Mouse (Mus musculus) retina, postnatal 1 day (tissue): ENCODE measurements around the gene Hist2h2be.
"Not testable (repeated sequence)": the region's sequence is repeated elsewhere in the genome, so short reads cannot be mapped to it uniquely, and the experiment has no call there.

Experiments
- DNase-seq: peaks from one replicate; pipeline ENCODE4 v3.0.0-alpha.2; 2012

Gene Hist2h2be

DNA sequence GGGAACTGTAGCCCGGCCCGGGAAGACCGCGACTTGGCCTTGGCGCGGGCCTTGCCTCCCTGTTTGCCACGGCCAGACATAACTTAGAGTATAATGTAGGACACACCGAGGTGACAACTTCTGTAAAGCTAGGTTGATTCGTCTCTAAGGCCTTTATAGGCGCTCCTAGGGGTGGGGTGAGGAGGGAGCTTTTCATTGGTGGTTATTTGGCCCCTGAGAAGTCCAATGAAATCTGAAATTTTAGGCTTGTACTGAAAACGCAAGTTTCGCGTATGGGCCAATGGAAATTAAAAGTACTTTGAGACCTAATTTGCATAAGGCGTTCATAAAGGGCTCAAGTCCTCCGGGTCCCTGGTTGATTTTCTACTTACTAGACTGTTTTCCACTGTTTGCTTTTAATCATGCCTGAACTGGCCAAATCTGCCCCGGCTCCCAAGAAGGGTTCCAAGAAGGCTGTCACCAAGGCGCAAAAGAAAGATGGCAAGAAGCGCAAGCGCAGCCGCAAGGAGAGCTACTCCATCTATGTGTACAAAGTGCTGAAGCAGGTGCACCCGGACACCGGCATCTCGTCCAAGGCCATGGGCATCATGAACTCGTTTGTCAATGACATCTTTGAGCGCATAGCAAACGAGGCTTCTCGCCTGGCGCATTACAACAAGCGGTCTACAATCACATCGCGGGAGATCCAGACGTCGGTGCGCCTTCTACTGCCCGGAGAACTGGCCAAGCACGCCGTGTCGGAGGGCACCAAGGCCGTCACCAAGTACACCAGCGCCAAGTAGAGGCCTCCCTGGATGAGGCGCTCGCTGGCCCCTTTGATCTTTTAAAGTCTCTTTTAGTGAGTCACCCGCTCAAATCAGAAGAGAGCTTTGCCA lies at the start of gene Hist2h2be, which contains the start of gene Hist2h2ac:
Gene Hist2h2be (plus strand): TSS at position 355 of the 875 bp plus-strand sequence.
Gene Hist2h2ac (minus strand): TSS at position 116 of the 875 bp plus-strand sequence.
- DNase-seq, result peak; percentile 95

DNA sequence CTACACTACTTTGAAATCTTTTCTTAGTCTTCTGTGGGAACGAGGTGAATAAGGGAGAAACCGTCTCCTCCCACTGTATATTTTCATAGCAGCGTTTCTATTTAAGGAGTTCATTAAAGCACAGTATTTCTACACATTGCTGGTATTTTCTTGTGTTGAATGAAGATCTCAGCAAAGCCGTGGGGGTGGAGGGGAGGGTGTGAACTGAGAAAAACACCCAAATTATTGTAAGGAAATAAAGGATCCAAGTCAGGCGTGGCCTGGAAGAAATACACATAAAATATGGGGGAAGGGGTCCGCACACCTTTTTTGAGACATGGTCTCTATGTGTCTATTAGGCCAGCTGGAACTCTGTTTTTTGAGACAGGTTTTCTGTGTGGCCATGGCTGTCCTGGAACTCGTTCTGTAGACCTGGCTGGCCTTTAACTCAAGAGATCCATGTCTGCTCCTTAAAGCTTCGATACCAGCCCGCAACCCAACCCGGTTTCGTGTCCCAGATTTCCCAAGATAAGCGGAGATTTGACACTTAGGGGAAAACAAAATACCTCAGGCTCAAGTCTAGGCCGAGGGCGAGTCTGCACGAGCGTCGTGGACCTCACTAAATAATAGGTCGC lies 49.2 kb upstream of the Hist2h2be start:
- no peak for DNase-seq

DNA sequence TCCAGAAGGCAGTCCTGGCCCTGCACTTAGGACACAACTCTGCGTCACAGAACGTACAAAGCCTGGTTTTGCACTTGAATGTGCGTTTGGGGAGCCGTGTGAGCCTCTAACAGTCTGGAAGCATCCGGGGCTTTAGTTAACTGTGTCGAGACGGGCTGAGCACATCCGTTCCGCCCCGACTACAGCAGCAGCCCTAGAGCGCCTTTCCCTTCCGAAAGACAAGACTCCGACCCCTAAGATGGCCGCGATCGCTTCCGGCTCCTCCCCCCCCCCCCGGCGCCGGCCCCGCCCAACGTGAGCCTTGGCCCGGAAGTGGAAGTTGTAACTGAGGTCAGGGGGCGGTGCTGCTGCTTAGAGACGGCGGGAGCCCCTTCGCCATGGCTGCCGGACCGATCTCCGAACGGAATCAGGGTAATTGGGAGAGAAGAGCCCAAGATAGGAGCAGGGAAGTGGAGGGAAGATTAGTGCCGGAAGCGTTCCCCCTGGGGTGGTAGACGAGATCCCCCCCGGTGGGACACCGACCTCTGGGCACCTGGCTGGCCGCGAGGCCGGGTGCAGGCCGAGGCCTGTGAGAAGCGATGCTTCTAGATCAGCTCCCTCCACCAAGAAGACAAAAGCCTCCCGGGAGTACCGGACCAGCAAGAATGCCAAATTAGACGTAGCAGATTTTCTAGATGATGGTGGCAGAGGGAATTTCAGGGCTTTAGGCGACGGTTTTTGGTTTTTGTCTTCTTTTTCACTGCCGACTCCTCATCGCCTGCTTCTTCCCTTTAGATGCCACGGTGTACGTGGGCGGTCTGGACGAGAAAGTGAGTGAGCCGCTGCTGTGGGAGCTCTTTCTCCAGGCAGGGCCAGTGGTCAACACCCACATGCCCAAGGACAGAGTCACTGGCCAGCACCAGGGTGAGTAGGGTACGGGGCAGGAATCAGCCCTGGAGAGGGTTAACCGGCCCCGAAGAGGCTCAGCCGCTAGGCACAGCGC lies 48.4 kb upstream of the Hist2h2be start, which contains the start of gene Sf3b4:
Gene Sf3b4 (plus strand): TSS at position 136 of the 982 bp plus-strand sequence.
- DNase-seq, result peak; percentile 97

DNA sequence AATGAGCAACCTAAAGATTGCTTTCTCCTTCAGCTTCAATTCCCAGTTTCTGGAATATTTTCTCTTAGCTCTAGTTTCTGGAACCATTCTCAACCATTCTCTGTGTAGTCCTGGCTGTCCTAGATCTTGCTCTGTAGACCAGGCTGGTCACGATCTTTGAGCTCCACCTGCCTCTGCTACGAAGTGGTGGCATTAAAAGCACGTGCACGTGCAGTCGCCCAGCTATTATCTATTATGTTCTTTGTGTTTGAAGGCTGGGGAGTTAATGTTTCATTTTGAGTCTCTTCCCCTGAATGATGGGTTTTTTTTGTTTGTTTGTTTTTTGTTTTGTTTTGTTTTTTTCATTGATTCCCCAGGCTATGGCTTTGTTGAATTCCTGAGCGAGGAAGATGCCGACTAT lies 47.7 kb upstream of the Hist2h2be start:
- no peak for DNase-seq

DNA sequence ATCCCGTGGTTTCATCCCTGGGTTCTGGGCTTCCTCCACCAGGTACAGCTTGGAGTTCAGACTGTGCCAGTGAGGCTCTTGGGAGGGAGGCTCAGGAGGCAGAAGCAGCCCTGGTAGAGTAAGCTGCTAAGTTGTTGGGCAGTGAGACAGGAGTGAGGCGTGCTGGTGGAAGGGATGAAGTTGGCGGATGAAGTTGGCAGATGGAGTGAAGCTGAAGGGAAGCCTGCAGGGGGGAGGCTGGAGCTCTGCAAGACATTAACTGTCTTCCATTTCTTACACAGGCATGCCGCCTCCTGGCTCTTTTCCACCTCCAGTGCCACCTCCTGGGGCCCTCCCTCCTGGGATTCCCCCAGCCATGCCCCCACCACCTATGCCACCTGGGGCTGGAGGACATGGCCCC lies 46.9 kb upstream of the Hist2h2be start:
- not testable (repeated sequence) for DNase-seq

DNA sequence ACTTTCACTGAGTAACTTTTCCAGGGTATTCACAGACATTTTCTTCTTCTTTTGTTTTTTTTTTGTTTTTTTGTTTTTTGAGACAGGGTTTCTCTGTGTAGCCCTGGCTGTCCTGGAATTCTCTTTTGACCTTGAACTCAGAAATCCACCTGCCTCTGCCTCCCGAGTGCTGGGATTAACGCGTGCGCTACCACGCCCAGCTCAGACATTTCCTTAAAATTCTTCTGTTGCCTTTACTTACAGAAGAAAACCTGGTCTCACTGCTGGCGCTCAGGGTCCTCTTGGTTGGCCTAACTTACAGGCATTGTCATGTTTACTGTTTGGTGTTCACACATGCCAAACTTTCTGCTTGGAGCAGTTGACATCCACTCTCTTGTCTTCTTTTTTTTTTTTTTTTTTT lies 45.7 kb upstream of the Hist2h2be start:
- DNase-seq, result no peak

DNA sequence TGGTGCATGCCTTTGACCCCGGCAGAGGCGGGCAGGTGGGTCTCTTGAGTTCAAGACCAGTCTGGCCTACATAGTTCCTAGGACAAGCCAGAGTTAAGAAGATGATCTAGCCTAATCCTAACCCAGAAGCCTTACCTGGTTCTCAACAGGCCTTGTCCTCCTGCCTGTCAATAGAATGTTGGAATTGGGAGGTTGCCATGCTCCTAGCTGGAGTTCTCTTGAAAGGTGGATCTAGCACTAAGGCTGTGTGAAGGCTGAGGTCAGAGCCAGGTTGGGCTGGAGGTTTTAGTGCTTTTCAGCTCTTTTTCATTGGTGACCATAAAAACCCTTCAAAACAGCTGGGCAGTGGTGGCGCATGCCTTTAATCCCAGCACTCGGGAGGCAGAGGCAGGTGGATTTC lies 42.5 kb upstream of the Hist2h2be start:
- no peak for DNase-seq

DNA sequence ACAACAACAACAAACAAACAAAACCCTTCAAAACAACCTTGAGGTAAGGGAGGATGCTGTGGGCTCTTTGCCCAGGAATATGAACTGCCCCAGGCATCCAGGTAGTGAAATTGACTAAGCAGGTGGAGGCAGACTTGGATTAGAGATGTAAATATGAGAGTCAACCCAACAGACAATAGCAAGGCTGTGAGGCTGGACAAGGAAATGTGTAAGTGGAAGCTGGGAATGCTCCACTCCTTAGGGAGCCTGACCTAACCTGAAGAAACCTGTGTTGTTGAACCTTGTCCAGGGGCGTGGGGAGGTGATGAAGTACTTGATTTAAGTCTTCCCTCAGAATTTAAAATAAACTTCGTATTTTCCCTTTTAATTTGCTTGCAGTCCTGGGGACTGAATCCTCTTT lies 42.0 kb upstream of the Hist2h2be start:
- no peak for DNase-seq

DNA sequence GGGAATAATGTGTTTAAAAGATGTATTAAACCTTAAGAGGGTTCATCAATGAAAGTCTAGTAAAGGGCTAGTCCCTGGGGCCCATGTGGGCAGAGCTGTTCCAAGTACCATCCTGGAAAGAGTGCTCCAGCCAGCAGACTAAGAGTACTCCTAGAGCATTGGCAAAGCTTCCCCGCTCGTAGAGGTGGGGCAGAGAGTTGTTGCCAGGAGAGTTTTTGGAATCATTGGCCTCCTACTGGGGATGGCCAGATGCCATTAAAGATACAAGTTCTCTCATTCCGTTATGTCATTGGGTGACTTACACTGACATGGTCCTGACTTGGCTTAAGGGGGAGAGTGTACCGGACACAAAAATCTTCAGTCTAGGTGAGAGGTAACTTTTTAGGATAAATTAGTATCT lies 41.4 kb upstream of the Hist2h2be start:
- no peak for DNase-seq

DNA sequence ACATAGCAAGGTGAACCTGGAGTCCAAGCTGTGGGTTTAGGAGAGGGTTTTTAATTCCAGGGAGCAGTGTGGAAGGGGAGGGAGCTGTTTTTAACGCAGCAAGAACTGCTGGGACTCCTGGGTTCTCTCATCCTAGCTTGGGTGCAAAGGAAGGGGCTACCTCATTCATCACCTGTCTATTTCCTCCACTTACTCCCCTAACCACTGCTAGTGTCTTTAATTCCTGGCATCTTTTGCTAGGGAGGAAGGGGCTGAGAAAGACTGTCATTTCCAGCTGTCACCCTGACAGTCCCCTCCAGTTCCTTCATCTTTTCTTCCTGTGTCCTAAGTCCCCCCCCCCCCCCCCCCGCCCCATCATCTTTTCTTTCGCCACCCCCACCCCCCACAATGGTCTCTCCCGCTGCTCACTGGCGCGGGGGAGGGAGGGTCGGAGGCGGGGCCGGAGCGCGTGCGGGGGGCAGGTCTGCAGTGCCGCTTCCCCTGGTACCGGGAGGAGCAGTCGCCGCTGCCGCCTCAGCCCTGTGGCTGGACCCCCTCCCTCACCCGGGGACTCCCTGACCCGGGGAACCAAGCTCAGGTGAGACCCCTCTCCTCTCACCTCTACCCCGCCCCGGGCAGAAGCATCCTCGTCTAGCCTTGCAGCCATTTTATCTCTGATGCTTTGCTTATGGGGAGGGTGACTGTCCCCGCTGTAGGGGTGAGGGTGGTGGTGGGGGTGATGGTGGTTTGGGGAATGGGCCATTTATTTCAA lies 40.0 kb upstream of the Hist2h2be start, which contains the start of gene Sv2a:
Gene Sv2a (plus strand): TSS at position 425 of the 751 bp plus-strand sequence.
- peak; percentile 76 for DNase-seq

DNA sequence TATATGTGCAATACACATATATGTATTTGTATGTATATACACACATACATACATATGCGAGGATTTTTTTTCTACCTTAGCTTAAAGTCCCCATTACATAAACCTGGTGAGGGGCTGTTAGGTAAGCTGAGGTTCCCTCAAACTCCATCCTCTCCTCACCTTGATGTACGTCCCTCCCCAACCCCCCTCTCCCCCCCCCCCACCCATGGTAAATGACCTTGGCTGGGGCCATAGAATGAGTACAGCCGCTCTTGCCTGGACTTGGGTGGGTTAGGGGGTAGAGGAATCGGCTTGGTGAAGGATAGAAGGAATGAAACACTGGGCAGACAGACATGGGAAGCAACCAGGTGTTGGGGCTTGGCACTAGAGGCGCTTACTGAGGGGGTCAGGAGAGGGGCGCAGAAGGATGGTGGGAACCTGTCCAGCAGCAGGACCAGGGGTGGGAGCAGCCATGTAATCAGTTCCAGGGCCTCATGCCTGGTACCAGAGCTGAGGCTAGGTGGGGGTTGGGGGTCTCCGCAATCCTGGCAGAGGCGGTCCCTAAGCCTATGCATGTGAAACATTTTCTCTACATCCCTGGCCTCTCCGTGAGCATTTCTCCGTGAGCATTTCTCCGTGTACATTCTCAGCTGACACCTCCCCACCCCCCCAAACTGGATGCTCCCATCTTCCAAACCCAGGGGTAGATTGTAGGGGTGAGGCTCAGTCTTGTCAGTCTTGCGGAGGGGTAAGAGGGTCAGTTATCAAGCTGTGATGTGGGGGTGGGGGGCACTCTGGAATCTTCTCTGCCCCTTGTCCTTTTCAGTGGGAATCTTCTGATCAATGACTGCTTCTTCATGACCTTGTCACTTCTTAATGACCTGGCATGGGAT lies 39.2 kb upstream of the Hist2h2be start:
- DNase-seq, result peak; percentile 55

DNA sequence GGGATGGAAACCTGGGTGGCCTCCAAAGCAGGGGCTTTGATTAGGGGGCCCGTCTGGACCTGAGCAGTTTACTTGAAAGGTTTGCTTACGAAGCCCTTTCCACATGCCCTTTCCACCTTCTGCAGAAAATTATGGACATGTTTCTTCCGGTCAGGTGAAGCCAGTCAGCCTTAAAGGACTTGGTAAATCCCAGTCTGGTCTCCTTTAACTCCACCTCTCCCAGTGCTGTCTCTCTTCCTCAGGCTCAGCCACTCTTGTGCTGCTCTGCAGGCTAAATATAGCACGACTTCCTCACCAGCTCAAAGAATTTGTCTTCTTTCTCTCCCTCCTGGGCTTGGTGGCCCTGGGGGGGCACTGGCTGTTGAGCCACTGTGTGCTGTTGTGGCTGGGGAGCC lies 38.5 kb upstream of the Hist2h2be start:
- DNase-seq, result peak; percentile 45

DNA sequence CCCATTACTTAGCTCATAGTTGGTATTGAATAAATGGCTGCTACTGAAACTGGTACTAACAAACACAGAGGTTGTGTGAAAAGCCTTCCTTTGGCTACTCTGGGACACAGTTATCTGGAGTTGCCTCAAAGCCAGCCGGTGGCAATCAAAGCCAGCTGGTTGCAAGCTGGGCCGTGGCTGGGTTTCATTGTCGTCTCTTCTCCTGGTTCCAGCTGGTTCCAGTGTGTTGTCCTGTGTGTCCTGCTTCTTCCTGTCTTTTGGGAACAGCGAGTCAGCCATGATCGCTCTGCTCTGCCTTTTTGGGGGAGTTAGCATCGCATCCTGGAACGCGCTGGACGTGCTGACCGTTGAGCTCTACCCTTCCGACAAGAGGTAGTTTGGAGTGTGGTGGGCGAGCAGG lies 27.9 kb upstream of the Hist2h2be start:
- DNase-seq, result no peak

DNA sequence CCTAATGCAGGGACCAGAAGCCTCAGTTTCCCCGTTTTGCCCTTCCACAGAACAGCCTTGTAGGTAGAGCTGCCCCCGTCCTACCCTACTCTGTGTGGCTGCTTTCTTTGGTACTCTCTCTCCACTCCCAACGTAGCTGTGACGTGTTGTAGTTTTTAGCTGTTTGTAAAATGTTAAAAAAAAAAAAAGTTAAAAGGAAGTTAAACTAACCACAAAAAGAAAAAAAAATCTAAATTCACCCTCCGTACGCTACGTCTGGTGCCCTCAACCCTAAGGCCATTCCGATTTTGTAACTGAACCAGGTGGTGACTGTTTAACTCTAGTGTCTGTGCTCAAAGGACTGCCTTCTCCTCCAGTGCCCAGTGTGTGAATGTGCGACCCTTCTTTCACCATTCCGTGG lies 26.0 kb upstream of the Hist2h2be start:
- no peak for DNase-seq

DNA sequence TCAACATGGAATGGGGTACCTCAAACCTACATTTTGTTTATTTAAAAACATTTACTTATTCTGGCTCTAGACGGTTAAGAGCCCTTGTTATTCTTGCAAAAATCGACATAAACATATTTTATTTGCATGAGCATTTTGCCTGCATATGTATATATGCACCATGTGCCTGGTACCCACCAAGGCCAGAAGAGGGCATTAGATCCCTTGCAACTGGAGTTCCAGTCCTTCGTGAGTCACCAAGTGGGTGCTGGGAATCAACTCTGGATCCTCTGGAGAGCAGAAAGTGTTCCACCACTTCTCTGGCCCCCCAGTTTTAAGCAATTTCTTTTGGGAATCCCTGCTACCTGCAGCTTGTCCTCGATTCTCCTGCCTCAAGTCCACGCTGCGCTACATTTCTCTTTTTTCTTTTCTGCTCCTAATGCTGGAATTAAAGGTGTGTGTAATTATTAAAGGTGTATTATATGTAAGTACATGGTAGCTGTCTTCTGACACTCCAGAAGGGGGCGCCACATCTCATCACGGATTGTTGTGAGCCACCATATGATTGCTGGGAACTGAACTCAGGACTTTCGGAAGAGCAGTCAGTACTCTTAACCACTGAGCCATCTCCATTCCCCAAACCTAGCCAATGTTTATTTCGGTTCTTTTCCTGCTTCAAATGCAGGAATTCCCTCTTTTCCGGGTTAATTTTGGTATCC lies 25.2 kb upstream of the Hist2h2be start:
- no peak for DNase-seq

DNA sequence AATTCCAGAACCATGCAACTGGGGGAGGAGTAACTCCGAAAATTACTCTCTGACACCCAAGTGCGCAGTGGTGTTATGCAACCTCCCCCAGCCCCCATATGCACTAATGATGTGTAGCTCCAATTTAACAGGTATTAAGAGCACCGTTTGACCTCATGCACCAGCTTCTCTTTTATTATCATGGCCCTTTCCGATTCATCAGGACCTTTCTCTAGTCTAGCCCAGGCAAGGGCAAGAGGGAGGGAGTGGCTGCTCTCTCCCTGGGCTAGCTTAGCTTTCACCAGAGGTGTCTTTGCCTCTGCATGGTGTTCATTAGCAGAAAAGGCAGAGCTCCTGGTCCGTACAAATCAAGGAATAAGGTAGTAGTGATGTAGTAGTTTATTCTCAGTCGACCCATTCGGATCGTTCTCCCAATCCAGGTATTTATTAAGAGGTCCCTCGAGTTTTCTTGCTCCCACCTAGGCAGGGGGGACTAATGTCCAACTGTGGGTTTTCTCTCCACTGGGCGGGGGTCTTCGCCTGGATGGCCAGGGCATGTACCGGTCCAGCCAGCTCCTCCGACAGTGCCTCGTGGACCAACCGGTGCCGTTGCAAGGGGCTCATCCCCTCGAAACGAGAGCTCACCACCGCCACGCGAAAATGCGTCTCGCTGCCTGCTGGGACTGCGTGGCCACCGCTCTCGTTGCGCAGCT lies 24.3 kb upstream of the Hist2h2be start:
- DNase-seq, result no peak

DNA sequence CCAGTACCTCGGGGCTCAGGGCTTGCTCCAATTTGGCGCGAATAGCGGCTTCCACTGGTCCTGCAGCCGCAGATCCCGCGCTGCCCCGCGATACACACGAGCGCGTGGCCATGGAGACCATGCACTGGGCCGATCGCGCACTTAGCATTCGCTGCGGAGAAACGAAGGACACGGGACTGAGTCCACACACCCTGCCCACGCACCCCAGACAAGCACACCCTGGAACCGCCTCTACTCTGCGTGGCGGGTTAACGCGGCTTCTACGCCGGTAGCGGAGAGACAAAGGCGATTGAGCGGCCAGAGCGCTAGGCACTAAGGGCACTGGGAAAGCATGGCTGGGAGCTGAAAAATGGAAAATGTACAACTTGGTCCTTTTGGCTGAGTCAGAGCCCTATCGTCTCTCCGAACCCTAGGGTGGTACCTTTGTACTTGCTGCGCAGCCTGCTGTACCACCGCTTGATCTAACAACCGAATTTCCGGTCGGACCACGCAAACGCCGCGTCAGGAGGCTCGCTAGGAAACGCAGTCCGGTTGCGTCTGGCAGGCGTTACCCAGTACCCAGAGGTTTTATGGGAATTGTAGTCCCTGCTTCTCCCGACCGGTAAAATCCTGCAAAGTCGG lies 23.7 kb upstream of the Hist2h2be start:
- DNase-seq, result peak; percentile 92

DNA sequence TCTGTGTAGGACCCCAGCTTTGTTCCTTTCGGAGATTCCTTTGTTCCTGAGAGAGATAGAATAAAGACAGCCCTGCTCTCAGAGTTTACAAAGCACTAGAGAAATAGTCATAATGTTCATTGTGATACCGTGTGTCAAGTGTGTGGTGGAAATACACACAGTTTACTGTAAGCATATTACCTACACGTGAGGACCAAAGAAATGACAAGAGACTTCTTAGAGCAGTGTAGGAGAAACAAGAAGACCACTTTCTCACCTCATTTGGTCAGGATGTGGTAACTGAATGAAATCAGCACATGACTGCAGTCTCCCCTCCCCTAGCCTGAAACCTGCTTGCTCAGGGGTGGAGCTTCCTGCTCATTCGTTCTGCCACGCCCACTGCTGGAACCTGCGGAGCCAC lies 22.7 kb upstream of the Hist2h2be start:
- DNase-seq, result peak; percentile 31

DNA sequence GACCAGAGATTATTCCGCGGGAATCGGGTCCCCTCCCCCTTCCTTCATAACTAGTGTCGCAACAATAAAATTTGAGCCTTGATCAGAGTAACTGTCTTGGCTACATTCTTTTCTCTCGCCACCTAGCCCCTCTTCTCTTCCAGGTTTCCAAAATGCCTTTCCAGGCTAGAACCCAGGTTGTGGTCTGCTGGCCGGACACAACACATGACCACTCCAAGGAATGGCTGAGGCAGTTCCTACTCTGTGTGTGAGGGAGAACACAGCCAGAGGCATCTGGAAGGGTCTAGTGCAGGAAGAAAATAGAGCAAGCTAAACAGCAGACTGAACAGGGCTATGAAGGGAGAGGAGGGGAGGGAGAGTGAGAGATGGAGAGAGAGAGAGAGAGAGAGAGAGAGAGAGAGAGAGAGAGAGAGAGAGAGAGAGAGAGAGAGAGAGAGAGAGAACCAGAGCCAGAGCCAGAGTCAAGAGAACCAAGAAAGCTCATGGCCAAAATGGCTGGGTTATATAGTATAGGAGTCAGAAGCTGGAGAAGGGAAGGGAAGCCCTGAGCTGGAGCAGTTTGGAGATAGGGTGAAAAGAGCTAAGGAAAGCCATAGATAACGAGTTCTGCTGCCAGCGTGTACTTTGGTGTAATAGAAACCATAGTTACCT lies 22.2 kb upstream of the Hist2h2be start:
- DNase-seq, result not testable (repeated sequence)
